Mouse (Mus musculus) heart, adult 2 months (tissue): ENCODE measurements around the gene Macrod1.

Source experiments
- CTCF ChIP-seq: fragments of 200-600 bp; IDR thresholded peaks from 2 replicates; pipeline ENCODE4 v1.8.1; 2022; ENCODE audit warnings: antibody characterized with exemption, mild to moderate bottlenecking, moderate library complexity
- EP300 ChIP-seq: fragments of 200-500 bp; IDR thresholded peaks from 2 replicates; pipeline ENCODE4 v1.6.1; 2011; ENCODE audit warnings: low read depth, low read length, control low read depth; ENCODE audit not compliant: insufficient read depth
- POLR2A ChIP-seq: fragments of 200-500 bp; IDR thresholded peaks from 2 replicates; pipeline ENCODE4 v1.6.1; 2011; ENCODE audit warnings: mild to moderate bottlenecking, low read depth, low read length, control low read depth; ENCODE audit not compliant: insufficient read depth

- TF ChIP-seq POLR2A = no peak
- no peak for TF ChIP-seq EP300
- no peak for TF ChIP-seq CTCF
Measured at GRCm38 (mm10) chr19:7192561-7192967, 136.0 kb downstream of the Macrod1 start.
